Mouse (Mus musculus) C2C12 (cell line): ENCODE measurements around the gene Usp6nl.

Source experiments
- CEBPB ChIP-seq: IDR thresholded peaks from one replicate; pipeline ENCODE4 v1.6.1; 2011; ENCODE audit warnings: low read depth, mild to moderate bottlenecking, control low read depth, moderate library complexity
- CTCF ChIP-seq: IDR thresholded peaks from one replicate; pipeline ENCODE4 v1.5.1; 2011; ENCODE audit not compliant: control insufficient read depth, insufficient read depth, insufficient read length
- MAX ChIP-seq: IDR thresholded peaks from one replicate; pipeline ENCODE4 v1.6.1; 2011; ENCODE audit warnings: mild to moderate bottlenecking, control low read depth
- MYOD1 ChIP-seq: IDR thresholded peaks from one replicate; pipeline ENCODE4 v1.6.1; 2011; ENCODE audit warnings: low read depth; ENCODE audit not compliant: control insufficient read depth, insufficient read length
- MYOG ChIP-seq: IDR thresholded peaks from one replicate; pipeline ENCODE4 v1.6.1; 2011; ENCODE audit not compliant: control insufficient read depth, insufficient read length; ENCODE audit errors: extremely low read depth
- USF1 ChIP-seq: IDR thresholded peaks from one replicate; pipeline ENCODE4 v1.6.1; 2011; ENCODE audit warnings: low read depth, mild to moderate bottlenecking, control low read depth, moderate library complexity

- no peak for TF ChIP-seq CTCF
- TF ChIP-seq CEBPB, result peak; percentile 93
- peak; percentile 69 for TF ChIP-seq MYOD1
- TF ChIP-seq MYOG, result no peak
- no peak for TF ChIP-seq MAX
- no peak for TF ChIP-seq USF1
These were observed 57.3 kb downstream of the Usp6nl start for GRCm38 (mm10) chr2:6379731-6380212.
